Mouse (Mus musculus) spleen, postnatal 10 days (tissue): Measurements from ENCODE around the gene Olfr1431.
"Not testable (repeated sequence)": the region's sequence is repeated elsewhere in the genome, so short reads cannot be mapped to it uniquely, and the experiment has no call there.

Experiments
- DNase-seq, 2 experiments: peaks; one replicate each; pipeline ENCODE4 v3.0.0; 2021 to 2022; ENCODE audit warnings: low spot score in 2 of 2

The Olfr1431 gene

DNA sequence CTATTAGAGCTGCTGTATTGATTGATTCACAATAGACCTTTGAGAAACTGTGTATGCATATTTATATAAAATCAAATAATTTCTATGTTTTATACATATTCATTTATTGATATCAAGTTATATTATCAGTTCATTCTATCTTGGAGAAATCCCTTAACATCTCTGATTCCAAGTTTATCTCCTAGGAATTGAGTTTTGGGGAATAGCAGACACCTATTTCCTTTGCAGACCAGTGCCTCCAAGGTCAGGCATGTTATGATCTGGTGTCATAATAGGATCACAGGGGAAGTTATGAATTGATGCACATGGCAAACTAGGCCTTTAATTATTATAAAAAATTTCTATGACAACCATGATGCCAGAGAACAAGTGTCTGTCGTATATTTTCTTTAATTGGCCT is at the start of gene Olfr1431:
TSS of gene Olfr1431 (plus strand) at position 301 of the 400 bp plus-strand sequence.
- DNase-seq, result no peak

DNA sequence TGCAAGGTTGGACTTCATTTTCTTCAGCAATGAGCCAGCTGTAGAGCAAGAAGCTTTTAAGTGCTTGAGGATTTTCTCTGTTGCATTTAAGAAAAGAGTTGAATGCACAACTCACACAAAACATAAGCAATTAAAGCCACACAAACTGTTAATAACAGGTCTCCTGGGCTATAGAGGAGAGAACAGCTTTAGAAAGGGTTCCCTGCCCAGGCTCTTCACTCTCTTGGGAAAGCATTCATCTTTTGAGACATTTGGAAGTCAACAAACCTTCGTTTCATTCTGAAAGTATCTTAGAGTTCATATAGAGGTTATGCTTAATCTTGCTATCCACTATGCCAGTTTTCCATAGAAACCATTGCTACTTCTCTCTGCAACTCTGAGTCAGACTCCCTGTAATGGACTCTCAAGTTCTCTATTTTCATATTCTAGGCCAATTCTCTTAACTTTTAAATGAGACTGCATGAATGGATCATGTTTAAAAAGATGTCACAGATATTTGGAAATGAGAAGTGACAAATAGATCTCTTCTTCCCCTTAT is 30.3 kb upstream of the Olfr1431 start, which contains the start of gene Olfr1555-ps1:
TSS of gene Olfr1555-ps1 (minus strand) at position 51 of the 538 bp plus-strand sequence.
- not testable (repeated sequence) for DNase-seq

DNA sequence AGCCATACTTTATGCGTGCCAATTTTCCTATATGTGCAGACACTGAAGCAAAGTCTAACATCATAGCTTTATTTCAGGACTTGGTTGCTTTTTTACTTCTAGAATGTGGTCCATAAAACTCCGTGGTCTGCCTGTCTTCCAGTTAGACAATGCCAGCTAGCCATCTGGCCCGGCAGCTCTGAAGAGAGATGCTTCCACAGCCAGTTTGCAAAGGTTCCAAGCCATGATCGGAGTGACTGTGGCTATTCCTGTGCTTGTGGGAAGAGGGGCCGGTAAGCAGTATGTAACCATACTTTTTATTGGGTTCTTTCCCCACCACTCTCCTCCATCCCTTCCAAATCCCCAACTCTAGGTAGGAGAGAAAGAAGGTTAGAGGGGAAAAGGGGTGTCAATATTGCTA is 25.0 kb upstream of the Olfr1431 start:
- not testable (repeated sequence) for DNase-seq

DNA sequence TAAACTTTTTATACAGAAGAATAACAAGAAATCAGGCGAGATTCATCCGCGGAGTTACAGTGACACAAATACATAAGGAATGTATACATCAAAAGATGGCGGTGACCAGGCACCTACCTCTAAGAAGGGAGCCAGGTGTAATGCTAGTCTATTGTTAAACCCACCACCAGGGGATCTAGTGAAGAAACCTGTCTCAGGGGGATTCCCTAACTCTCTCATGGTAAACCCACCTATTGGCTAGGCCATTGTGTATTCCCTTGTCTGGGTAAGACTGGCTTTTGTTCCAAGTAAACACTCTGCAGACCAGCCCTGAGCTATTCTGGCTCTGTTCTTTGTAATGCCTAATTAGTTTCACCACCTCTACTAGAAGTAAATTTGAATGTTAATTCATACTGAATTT is 1.4 kb upstream of the Olfr1431 start:
- DNase-seq, result not testable (repeated sequence)

DNA sequence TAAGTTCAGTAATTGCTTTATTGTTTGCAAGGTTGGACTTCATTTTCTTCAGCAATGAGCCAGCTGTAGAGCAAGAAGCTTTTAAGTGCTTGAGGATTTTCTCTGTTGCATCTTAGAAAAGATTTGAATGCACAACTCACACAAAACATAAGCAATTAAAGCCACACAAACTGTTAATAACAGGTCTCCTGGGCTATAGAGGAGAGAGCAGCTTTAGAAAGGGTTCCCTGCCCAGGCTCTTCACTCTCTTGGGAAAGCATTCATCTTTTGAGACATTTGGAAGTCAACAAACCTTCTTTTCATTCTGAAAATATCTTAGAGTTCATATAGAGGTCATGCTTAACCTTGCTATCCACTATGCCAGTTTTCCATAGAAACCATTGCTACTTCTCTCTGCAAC is 32.1 kb downstream of the Olfr1431 start, which contains the start of gene Olfr1432:
TSS of gene Olfr1432 (minus strand) at position 101 of the 400 bp plus-strand sequence.
- not testable (repeated sequence) for DNase-seq

DNA sequence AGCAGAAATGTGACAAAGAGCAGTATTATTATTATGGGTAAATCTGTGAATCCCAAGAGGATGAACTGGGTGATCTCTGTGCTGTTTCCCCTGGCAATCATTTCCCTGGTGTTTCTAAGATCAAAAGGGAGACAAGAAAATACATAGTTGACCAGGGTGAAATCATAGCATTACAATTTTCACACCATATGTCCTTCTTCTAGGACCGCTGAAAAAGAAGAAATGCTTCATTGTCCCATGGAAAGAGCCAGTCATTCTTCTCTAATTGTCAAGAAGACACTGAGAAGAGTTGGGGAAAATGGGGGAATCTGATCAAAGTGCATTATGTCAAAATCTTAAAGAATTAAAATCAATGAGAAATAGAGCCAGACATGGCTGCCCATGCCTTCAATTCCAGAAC is 41.1 kb downstream of the Olfr1431 start, which contains the start of gene Olfr262:
TSS of gene Olfr262 (minus strand) at position 101 of the 400 bp plus-strand sequence.
- DNase-seq, result no peak

DNA sequence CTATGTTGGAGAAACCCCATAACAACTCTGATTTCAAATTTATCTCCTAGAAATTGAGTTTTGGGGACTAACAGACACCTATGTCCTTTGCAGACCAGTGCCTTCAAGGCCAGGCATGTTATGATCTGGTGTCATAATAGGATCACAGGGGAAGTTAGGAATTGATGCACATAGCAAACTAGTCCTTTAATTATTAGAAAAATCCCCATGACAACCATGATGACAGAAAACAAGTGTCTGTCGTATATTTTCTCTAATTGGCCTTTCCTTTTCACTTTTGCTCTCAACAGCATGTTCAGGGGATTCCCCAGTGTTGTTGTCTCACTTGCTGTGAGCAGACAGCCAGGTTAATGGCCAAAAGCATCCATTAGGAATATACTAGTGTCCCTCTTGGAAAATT is 60.3 kb downstream of the Olfr1431 start, which contains the start of gene Olfr235:
TSS of gene Olfr235 (plus strand) at position 301 of the 400 bp plus-strand sequence.
- no peak for DNase-seq
